Mouse (Mus musculus) embryonic facial prominence, embryonic 15.5 days (tissue): ENCODE results near the gene Trim3. TPM values are rescaled to one million over a fixed set of nuclear protein-coding genes. Genes with fewer than 3 reads are reported as not detected.
A peak's percentile ranks its signal among the peaks of the same experiment; 100 is the strongest.

Source experiments
- ATAC-seq: fragments of 200-750 bp; cut with Nextera tagmentation; 2 replicates; pipeline ENCODE4 v1.8.0; 2017; ENCODE audit warnings: low read depth, moderate TSS enrichment; ENCODE audit not compliant: insufficient number of reproducible peaks, low FRiP score, low TSS enrichment
- H3K27ac ChIP-seq: fragments of 300-500 bp; sonication (generic); replicated peaks from 2 replicates; pipeline ENCODE4 v1.5.1; 2015; ENCODE audit warnings: mild to moderate bottlenecking, inconsistent platforms
- H3K27me3 ChIP-seq: fragments of 300-500 bp; sonication (generic); 2 replicates; pipeline ENCODE4 v1.6.1; 2015; ENCODE audit warnings: inconsistent platforms
- H3K36me3 ChIP-seq: fragments of 300-500 bp; sonication (generic); 2 replicates; pipeline ENCODE4 v1.6.1; 2015; ENCODE audit warnings: mild to moderate bottlenecking, inconsistent platforms
- H3K4me1 ChIP-seq: fragments of 300-500 bp; sonication (generic); 2 replicates; pipeline ENCODE4 v1.6.1; 2015; ENCODE audit warnings: inconsistent platforms
- H3K4me2 ChIP-seq: fragments of 300-500 bp; sonication (generic); replicated peaks from 2 replicates; pipeline ENCODE4 v1.6.1; 2015; ENCODE audit warnings: mild to moderate bottlenecking, inconsistent platforms
- H3K4me3 ChIP-seq: fragments of 300-500 bp; sonication (generic); replicated peaks from 2 replicates; pipeline ENCODE4 v1.5.1; 2015; ENCODE audit warnings: mild to moderate bottlenecking, inconsistent platforms
- H3K9ac ChIP-seq: fragments of 300-500 bp; sonication (generic); 2 replicates; pipeline ENCODE4 v1.6.1; 2015; ENCODE audit warnings: inconsistent platforms
- H3K9me3 ChIP-seq: fragments of 300-500 bp; sonication (generic); replicated peaks from 2 replicates; pipeline ENCODE4 v1.6.1; 2016; ENCODE audit warnings: inconsistent platforms
- WGBS: fragments of 180-500 bp; shearing (Covaris S2); methylation state at CpG from one replicate; pipeline ENCODE4 v1.1.7; 2015; 5-methylcytosine and 5-hydroxymethylcytosine counted together
- polyA plus RNA-seq: library from polyadenylated mRNA; unstranded; fragments of >200 nt; fragmentation: Nextera tagmentation; extraction: Ambion mirVana; gene quantifications from 2 replicates; pipeline ENCODE4 v1.2.1, GENCODE M21; 2015

Trim3 gene
- polyA plus RNA-seq, 1 experiment from 2014 or later: 48.1 TPM

DNA sequence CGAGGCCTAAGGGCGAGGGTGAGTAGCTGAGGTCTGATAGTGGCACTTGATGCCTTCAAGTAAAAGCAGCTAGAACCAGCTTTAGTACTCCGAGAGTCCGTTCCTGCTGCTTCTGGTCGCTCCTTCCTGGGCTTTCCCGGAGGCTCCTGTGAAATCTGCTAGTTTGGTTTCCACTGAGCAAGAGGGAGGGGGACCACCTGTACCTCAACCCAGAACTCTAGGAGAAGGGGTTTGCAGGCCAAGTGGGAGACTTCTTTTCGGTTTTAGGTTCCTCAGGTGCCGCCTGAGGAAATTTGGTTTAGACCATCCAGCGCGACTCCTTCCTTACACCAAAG lies 397 bp upstream of the Trim3 start:
- Histone ChIP-seq H3K9ac (peak overlapping the region; percentile 78), H3K9me3 (no peaks in the 10 kb centered on the region), H3K4me2 (peak overlapping the region; percentile 57), H3K36me3 (peaks cover 34% of the 10 kb centered on the region), H3K27me3 (no peaks in the 10 kb centered on the region), H3K4me3 (peak overlapping the region; percentile 93), H3K4me1 (peaks cover 44% of the 10 kb centered on the region), H3K27ac (peak overlapping the region; percentile 83)
- WGBS: 5% methylated on average over 10 of the region's 10 CpGs
- ATAC-seq: no peak; the same call in 1 of the 2 replicates

DNA sequence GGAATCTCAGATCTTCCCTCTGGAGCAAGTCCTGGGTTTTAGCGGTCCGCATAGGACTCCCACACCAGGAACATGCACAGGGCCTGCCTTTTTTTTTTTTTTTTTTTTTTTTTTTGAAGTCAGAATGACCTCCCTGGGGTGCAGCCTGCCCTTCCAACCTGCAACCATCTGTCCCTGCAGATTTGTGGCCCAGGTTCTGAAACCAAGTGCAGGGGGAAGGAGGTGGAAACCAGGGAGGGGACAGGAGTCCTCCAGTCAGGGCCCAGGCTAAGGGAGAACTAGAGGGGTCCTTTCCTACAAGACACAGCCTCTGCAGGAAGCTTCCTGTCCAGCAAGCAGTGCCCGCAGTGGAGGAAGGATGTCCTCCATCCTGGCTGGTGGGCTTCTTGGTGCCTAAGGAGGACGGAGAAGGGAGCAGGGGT lies 809 bp downstream of the Trim3 start:
- H3K4me3 ChIP-seq: peak overlapping the region; percentile 93
- no peak for ATAC-seq
- H3K9me3 ChIP-seq: no peaks in the 10 kb centered on the region
- H3K27ac ChIP-seq: 0 out of 2 replicates have a peak overlapping the region, but pooled peaks have one; percentile 34
- peaks cover 23% of the 10 kb centered on the region for H3K36me3 ChIP-seq
- H3K4me2 ChIP-seq: peak overlapping the region; percentile 57
- 14% methylated on average over 4 of the region's 4 CpGs for WGBS
- no peaks in the 10 kb centered on the region for H3K27me3 ChIP-seq
- H3K4me1 ChIP-seq: peaks cover 47% of the 10 kb centered on the region
- H3K9ac ChIP-seq: no peak overlapping the region

DNA sequence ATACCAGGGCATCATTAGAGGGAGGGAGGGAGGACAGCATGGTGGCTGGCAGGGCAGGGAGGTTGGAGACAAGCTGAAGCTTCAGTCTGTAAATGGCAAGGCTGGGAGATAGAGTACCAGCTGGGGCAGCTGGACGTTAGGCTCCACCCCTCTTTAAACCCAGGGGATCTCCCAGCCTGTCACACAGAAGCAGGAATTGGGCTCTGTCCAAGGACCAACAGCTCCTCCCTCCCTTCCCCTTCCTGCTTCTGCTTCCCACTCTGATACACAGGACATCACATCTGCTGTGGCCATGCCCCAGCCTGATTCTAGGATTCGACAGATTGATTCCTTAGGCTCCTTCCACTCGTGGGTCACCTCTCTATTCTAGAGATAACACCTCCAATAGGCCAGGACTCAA lies 4.7 kb downstream of the Trim3 start:
- Histone ChIP-seq H3K36me3 (peaks cover 16% of the 10 kb centered on the region), H3K27ac (no peak overlapping the region), H3K4me3 (no peak overlapping the region), H3K9ac (no peak overlapping the region), H3K9me3 (no peaks in the 10 kb centered on the region), H3K27me3 (no peaks in the 10 kb centered on the region), H3K4me1 (peaks cover 37% of the 10 kb centered on the region), H3K4me2 (no peak overlapping the region)
- ATAC-seq: no peak
- WGBS: 29% methylated on average over 3 of the region's 3 CpGs

DNA sequence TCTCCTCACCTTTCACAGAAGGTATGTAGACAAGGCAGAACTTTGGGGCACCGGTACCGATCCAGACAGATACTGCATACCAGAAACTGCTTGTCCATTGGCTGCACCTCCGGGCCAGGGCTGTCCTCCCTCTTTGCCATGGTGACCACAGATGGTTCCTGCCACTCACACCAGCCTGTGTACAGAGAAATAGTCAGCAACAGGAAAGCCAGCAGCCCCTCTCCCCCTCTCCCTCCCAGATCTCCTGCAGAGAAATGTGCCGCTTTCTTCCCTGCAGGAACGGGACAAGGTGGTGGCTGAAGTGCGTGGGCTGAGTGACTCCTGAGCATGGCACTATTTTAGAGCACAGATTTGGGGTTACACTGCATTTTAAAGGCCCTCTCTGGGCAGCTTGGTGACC lies 8.0 kb downstream of the Trim3 start:
- Histone ChIP-seq H3K4me3 (no peak overlapping the region), H3K9me3 (no peaks in the 10 kb centered on the region), H3K27me3 (no peaks in the 10 kb centered on the region), H3K4me2 (no peak overlapping the region), H3K4me1 (peaks cover 25% of the 10 kb centered on the region), H3K27ac (no peak overlapping the region), H3K9ac (no peak overlapping the region), H3K36me3 (peaks cover 28% of the 10 kb centered on the region)
- WGBS: 75% methylated on average over 6 of the region's 6 CpGs
- ATAC-seq: no peak

DNA sequence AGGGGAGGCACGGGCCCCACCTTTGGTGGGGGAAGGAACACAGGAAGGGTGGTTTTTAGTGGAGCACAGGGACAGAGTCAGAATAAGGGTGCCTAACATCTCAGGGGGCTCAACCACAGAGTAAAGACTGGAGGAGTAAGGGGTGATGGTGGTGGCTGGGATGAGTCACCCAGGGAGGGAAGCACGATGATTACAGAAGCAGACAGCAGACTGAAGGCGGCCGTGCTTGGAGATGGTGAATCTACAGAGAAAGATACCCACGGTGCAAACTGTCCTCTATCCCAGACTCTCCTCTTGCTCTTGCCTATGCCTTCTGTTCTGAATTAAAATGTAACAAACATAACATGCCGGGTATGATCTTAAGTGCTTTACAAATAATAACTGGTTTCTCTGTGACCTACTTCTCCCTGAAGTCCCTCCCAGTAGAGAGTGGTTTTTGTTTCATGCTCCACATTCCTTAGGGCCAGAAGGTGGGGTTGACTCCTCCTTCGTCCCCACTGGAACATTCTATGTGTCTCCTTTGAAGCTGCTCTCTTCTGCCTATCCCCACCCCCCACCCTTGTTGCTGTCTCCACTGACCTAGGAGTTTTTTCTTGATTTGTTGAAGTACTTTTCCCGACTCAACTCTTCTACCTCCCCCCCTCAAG lies 11.6 kb downstream of the Trim3 start:
- Histone ChIP-seq H3K9me3 (no peaks in the 10 kb centered on the region), H3K4me2 (no peak overlapping the region), H3K4me1 (0 out of 2 replicates have a peak, but pooled peaks cover 8% of the 10 kb centered on the region), H3K27ac (peak overlapping the region; percentile 68), H3K36me3 (peaks cover 62% of the 10 kb centered on the region), H3K9ac (no peak overlapping the region), H3K4me3 (no peak overlapping the region), H3K27me3 (no peaks in the 10 kb centered on the region)
- 45% methylated on average over 8 of the region's 8 CpGs for WGBS
- ATAC-seq: peak; percentile 43; the same call in 1 of the 2 replicates

DNA sequence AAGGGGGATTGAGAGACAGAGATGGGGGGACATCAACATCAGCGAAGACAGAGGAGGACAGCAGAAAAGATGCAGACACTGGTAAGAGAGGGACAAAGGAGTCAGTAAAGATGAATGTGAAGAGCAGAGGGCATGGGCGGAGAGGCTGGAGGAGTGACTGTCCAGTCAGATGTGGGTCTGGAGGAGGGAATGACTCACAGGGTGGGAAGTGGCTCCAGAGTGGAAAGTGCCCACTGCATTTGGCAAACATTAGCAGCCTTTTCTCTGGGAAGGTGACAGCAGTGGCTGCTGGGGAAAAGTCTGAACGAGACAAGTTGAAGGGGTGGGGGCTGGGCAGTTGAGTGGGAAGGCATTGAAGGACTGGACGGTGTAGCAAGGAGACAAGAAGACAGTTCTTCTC lies 12.3 kb downstream of the Trim3 start:
- H3K36me3 ChIP-seq: peaks cover 70% of the 10 kb centered on the region

DNA sequence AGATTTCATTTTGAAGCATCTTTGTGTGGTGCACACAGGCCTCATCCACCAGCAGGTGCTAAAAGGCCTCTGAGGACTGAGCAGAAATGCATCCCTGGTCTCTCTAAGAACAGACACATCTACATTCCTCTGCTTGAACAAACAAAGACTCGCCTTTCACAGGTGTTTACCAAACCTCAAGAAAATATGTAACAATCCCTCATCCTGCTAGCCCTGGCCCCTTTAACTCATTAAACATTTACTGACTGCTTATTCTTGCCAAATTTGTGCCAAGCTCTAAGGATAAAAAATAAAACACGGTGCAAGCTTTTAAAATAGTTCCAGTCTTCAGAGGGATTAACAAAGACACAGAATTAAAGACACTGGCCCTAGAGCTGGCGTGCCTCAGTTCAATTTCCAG lies 13.7 kb downstream of the Trim3 start:
- no peak for ATAC-seq

More for the DNA sequence above, 12.3 kb downstream of the Trim3 start:
- H3K9me3 ChIP-seq: no peaks in the 10 kb centered on the region
- no peak for ATAC-seq
- 0 out of 2 replicates have a peak, but pooled peaks cover 8% of the 10 kb centered on the region for H3K4me1 ChIP-seq
- H3K27me3 ChIP-seq: no peaks in the 10 kb centered on the region
- H3K4me3 ChIP-seq: no peak overlapping the region
- H3K9ac ChIP-seq: no peak overlapping the region
- 69% methylated on average over 4 of the region's 4 CpGs for WGBS
- H3K27ac ChIP-seq: peak overlapping the region; percentile 68; the same call in 1 of the 2 replicates
- H3K4me2 ChIP-seq: no peak overlapping the region

DNA sequence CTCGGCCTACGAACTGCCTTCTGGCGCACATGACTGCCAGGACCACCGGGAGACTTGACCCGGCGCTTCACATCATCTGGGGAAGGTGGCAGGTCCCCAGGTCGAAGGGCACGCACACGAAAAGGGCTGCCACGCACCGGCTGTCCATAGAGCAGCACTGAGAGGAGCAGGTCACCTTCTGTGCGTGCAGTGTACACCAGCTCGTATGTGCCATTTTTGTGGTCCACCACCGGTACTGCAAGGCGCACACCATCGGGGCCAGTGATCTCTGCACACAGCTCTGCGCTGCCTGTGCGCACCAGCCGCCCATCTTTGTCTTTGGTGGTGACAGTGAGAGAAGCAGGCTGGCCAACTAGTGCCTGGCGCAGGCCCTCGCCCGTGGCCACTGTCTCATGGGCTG lies 15.6 kb downstream of the Trim3 start:
- no peaks in the 10 kb centered on the region for H3K9me3 ChIP-seq
- no peak overlapping the region for H3K4me2 ChIP-seq
- H3K4me3 ChIP-seq: no peak overlapping the region
- WGBS: 96% methylated on average over 22 of the region's 22 CpGs
- 0 out of 2 replicates have a peak, but pooled peaks cover 8% of the 10 kb centered on the region for H3K4me1 ChIP-seq
- no peak for ATAC-seq
- peaks cover 81% of the 10 kb centered on the region for H3K36me3 ChIP-seq
- no peak overlapping the region for H3K27ac ChIP-seq
- no peaks in the 10 kb centered on the region for H3K27me3 ChIP-seq
- no peak overlapping the region for H3K9ac ChIP-seq

More for the DNA sequence above, 13.7 kb downstream of the Trim3 start:
- 0 out of 2 replicates have a peak, but pooled peaks cover 8% of the 10 kb centered on the region for H3K4me1 ChIP-seq
- WGBS: 59% methylated on average over 3 of the region's 3 CpGs
- no peak overlapping the region for H3K4me3 ChIP-seq
- no peak overlapping the region for H3K27ac ChIP-seq
- no peak overlapping the region for H3K4me2 ChIP-seq
- H3K27me3 ChIP-seq: no peaks in the 10 kb centered on the region
- no peak overlapping the region for H3K9ac ChIP-seq
- H3K9me3 ChIP-seq: no peaks in the 10 kb centered on the region
- peaks cover 77% of the 10 kb centered on the region for H3K36me3 ChIP-seq

DNA sequence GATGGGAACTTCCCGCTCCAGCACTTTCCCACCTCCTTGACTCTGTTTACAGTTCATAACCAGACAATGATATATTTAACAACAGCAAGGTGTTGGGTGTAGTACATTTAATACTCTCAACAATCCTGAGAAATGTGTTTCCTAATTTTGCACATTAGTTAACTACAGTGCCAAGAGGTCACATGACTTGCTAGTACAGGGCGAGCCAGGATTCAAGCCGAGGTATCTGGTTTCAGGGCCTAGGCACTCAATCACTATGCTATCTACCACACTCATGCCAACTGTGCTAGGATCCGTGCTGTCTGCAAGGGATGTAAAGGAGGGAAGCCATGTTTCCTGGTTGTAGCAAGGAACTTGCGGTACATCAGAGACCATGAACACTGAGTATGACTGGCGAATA lies 16.8 kb downstream of the Trim3 start:
- Histone ChIP-seq H3K4me1 (0 out of 2 replicates have a peak, but pooled peaks cover 2% of the 10 kb centered on the region), H3K36me3 (peaks cover 94% of the 10 kb centered on the region), H3K4me3 (no peak overlapping the region), H3K27ac (no peak overlapping the region), H3K27me3 (no peaks in the 10 kb centered on the region), H3K9me3 (no peaks in the 10 kb centered on the region), H3K4me2 (no peak overlapping the region), H3K9ac (no peak overlapping the region)
- 79% methylated on average over 6 of the region's 6 CpGs for WGBS
- ATAC-seq: no peak

DNA sequence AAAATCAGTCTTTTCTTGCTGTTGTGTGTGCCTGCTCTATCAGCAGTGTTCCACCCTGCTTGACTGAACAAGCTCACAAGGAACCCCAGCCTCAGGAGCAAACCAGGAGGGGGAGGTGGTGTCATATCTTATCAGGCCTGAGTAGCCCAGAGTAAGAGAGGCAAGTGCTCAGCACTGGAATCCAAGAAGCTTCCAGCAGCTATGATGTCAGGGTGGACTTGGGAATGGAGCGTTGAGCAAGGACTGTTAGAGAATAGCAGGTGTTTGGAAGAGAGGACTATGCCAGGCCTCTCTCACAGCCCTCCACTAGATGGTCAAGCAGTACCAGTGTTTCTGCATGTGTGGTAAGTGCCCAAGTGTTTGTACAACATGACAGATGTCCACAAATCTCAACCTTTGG lies 17.7 kb downstream of the Trim3 start:
- H3K9ac ChIP-seq: no peak overlapping the region
- no peak for ATAC-seq
- no peak overlapping the region for H3K27ac ChIP-seq
- H3K4me1 ChIP-seq: no peaks in the 10 kb centered on the region
- H3K4me2 ChIP-seq: no peak overlapping the region
- no peaks in the 10 kb centered on the region for H3K27me3 ChIP-seq
- 77% methylated on average over 1 of the region's 1 CpGs for WGBS
- H3K4me3 ChIP-seq: no peak overlapping the region
- peaks cover 99% of the 10 kb centered on the region for H3K36me3 ChIP-seq
- no peaks in the 10 kb centered on the region for H3K9me3 ChIP-seq

DNA sequence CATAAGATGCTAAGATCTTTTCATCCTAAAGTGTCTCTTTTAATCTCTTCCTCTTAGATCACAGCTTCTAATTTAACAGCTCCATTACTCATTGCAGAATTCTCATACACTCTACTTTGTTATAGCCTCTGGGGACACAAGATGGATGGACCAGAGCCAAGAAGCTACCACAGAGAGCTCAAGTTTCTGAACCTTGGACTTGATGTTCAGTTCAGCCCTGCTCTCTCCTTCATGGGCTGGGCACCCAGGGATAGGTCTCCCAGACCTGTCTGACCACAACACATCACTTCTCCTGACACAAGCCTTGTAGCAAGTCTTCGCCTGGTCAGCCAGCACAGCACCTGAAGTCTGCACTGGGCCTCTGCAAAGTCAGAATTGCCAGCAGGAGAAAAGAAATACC lies 19.0 kb downstream of the Trim3 start:
- no peak overlapping the region for H3K27ac ChIP-seq
- WGBS: 100% methylated on average over 1 of the region's 1 CpGs

DNA sequence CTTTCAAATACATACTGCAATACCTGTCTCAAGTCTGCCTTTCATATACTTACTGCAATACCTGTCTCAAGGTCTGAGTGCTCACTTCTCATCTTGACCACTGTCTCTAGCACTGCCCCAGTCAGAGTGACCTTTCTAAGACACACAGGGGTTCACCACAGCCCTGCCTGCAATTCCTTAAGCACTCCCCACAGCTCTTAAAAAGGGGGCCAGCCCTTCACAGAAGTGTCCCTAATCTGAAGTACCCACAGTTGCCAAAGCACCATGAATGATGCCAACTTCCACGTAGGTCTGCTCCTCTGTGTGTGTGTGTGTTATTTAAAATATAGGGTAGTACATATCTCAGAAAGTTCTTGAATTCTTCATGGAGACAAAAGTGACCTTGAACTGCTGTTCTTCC lies 21.6 kb downstream of the Trim3 start:
- WGBS: 81% methylated on average over 1 of the region's 1 CpGs
- no peak overlapping the region for H3K4me2 ChIP-seq
- no peak overlapping the region for H3K9ac ChIP-seq
- no peaks in the 10 kb centered on the region for H3K4me1 ChIP-seq
- no peaks in the 10 kb centered on the region for H3K27me3 ChIP-seq
- no peaks in the 10 kb centered on the region for H3K9me3 ChIP-seq
- no peak for ATAC-seq
- H3K4me3 ChIP-seq: no peak overlapping the region
- peaks cover 74% of the 10 kb centered on the region for H3K36me3 ChIP-seq
- H3K27ac ChIP-seq: no peak overlapping the region

More for the DNA sequence above, 19.0 kb downstream of the Trim3 start:
- H3K27me3 ChIP-seq: no peaks in the 10 kb centered on the region
- no peak overlapping the region for H3K4me3 ChIP-seq
- H3K9me3 ChIP-seq: no peaks in the 10 kb centered on the region
- H3K36me3 ChIP-seq: peaks cover 97% of the 10 kb centered on the region
- H3K9ac ChIP-seq: no peak overlapping the region
- H3K4me2 ChIP-seq: no peak overlapping the region
- no peak for ATAC-seq
- H3K4me1 ChIP-seq: no peaks in the 10 kb centered on the region
